Mouse (Mus musculus) CD4-positive helper T cell, adult 2 months (primary cell): Measurements from ENCODE around the gene Daxx.
A peak's percentile ranks its signal among the peaks of the same experiment; 100 is the strongest.
"Not testable (repeated sequence)": the region's sequence is repeated elsewhere in the genome, so short reads cannot be mapped to it uniquely, and the experiment has no call there.

ENCODE experiments used
- DNase-seq: peaks from one replicate; pipeline ENCODE4 v3.0.0-alpha.2; 2012; ENCODE audit warnings: low read depth, missing footprints, low spot score

The Daxx gene

GRCm38 (mm10) chr17:33902491-33902890 lies 6.7 kb upstream of the Daxx start:
- DNase-seq, result peak; percentile 64

GRCm38 (mm10) chr17:33903911-33904651 lies 5.1 kb upstream of the Daxx start:
- DNase-seq, result not testable (repeated sequence)

GRCm38 (mm10) chr17:33904835-33905234 lies 4.4 kb upstream of the Daxx start, which contains the start of gene Platr17:
TSS of gene Platr17 (plus strand) at chr17:33905135.
- DNase-seq, result not testable (repeated sequence)

DNA sequence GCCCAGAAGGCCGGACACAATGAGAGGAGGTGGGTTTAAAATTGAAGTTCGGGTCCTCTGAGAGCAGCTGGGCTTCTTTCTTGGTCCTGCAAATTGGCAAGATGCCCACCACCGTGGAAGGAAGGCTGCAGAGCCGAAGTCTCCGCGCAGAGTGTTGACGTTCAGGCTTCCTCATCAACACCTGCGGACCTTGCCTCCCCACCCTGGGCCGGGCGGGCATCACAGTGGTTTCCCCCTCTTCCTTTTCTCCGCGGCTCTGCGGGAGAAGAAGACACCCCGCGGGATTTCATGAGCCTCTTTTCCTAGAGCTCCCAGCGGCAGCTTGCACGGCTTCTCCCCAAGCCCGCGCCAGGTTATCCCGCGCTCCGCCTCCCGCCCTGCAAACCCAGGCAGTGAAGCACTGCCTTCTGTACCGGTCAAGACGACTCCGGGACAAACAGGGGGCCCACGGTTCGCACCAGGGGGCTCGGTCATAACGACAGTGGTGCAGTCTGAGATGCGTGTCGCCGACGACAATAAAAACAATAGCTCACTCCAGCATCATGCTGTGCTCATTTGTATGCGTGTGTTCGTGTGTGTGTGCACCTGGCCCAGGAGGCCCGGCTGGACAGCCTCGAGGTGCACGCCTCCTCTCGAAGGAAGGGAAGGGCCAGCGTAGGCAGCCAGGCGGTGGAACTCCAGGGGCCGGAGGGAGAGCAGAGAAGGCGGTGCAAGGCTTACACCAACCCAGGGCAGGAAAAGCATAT lies 710 bp upstream of the Daxx start:
- DNase-seq, result no peak

DNA sequence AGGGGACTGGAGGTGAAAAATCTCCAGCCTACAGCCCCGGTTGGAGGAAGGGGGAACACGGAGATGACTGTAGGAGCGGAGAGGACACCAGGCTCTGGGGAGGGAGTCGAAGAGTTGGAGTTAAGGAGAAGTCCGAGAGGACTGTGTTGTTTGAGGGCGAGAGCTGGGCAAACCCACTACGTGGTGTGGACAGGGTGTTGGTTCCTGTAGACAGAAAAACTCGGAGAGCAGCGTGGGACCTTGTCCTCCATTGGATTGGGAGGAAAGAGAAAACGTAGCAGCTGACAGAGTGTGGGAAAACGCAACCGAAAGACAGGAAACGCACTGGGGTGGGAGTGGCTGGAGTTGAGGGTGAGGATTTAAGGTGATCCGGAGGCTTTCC lies 646 bp downstream of the Daxx start:
- peak; percentile 80 for DNase-seq

- peak; percentile 79 for DNase-seq
Observed at GRCm38 (mm10) chr17:33910346-33911051, 1.3 kb downstream of the Daxx start.

- DNase-seq, result no peak
Observed at GRCm38 (mm10) chr17:33911052-33911812, 2.0 kb downstream of the Daxx start.

DNA sequence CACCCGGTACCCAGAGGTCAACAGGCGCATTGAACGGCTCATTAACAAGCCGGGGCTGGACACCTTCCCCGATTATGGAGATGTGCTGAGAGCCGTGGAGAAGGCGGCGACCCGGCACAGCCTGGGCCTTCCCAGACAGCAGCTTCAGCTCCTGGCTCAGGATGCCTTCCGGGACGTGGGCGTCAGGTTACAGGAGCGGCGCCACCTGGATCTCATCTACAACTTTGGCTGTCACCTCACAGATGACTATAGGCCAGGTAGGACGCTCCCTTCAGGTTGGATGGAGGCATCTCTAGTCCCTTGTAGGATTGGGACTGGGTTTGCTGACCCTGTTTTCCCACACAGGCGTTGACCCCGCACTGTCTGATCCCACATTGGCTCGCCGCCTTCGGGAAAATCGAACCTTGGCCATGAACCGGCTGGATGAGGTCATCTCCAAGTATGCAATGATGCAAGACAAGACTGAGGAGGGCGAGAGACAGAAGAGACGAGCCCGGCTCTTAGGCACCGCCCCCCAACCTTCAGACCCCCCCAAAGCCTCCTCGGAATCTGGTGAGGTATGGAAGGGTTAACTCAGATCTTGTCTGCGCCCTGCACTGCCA lies 2.7 kb downstream of the Daxx start:
- DNase-seq, result no peak

DNA sequence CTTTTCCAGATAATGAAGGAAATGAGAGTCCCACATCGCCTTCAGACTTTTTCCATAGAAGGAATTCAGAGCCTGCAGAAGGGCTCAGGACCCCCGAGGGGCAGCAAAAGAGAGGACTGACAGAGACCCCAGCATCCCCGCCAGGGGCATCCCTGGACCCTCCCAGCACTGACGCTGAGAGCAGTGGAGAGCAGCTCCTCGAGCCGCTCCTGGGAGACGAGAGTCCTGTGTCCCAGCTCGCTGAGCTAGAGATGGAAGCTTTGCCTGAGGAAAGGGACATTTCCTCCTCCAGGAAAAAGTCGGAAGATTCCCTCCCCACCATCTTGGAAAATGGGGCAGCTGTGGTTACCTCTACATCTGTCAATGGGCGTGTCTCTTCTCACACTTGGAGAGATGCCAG lies 4.0 kb downstream of the Daxx start:
- DNase-seq, result no peak

- no peak for DNase-seq
Observed at GRCm38 (mm10) chr17:33913905-33914304, 4.7 kb downstream of the Daxx start.

DNA sequence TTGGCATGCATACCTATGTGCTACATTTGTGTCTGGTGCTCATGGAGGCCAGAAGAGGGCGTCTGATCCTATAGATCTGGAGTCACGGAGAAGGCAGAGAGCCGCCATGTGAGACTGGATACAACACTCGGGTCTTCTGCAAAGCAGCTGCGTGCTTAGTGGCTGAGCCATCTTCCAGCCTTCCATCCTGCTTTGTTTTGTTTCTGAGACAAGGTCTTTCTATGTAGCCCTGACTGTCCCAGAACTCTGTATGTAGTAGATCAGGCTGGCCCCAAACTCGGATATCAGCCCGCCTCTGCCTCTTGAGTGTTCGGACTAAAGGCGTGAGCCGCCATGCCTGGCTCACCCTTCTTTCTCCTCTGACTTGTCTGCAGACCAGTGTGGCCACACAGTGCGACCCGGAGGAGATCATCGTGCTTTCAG lies 5.8 kb downstream of the Daxx start:
- DNase-seq, result peak; percentile 45

GRCm38 (mm10) chr17:33915671-33916250 lies 6.5 kb downstream of the Daxx start, which contains the start of the genes Tapbp and Zbtb22:
TSS of gene Tapbp (plus strand) at chr17:33915899.
TSS of gene Zbtb22 (plus strand) at chr17:33915904.
- peak; percentile 97 for DNase-seq

GRCm38 (mm10) chr17:33916294-33916693 lies 7.1 kb downstream of the Daxx start:
- no peak for DNase-seq

GRCm38 (mm10) chr17:33916847-33917655 lies 7.8 kb downstream of the Daxx start:
- no peak for DNase-seq

DNA sequence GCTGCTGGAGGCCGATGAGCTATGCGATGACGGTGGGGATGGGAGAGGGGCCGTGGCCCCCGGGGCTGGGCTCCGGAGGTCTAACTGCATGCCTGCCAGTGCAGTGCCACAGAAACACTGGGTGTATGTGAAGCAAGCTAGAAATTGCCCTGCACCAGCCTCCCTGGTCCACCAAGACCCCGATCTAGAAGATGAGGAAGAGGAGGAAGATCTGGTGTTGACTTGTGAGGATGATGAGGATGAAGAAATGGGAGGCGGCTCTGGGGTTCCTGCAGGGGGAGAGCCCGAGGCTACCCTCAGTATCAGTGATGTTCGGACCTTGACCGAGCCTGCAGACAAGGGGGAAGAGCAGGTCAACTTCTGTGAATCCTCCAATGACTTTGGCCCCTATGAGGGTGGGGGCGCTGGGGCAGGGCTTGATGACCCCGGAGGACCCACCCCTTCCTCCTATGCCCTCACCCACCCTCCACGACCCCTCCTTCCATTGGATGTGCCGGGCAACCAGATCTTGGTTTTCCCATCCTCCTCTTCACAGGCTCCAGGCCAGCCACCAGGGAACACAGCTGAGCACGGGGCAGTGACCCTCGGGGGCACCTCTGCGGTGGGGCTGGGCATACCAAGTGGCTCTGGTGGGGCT lies 8.6 kb downstream of the Daxx start:
- no peak for DNase-seq

DNA sequence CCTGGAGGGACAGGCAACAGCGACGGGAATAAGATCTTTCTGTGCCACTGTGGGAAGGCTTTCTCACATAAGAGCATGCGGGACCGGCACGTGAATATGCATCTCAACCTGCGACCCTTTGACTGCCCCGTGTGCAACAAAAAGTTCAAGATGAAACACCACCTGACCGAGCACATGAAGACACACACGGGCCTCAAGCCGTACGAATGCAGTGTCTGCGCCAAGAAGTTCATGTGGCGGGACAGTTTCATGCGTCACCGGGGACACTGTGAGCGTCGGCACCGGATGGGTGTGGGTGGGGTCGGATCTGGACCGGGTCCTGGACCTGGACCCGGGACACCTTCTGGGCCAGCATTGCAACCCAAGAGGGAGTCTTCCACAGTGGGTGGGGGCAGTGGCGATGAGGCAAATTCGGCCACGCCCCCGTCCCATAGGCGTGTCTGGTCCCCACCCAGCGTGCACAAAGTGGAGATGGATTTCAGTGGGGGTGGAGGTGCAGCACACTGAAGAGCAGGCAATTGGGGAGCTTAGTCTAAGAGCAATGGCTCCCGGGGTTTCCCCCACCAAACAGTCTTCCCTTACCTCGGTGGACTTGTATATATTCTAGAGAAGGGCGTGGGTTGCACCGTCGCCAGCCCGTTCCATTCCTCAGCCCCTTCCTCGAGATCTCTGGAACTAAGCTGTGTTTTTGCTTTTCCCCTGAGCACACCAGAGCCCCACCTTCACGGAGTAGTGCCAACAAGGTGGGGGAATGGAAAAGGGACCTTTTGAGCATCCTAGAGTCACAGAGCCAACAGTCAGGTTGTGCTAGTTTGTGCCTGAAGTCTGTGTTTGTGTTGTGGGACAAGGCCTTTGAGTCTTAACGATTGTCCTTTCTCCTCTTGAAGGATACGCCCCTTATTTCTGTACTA lies 9.3 kb downstream of the Daxx start:
- peak; percentile 74 for DNase-seq

DNA sequence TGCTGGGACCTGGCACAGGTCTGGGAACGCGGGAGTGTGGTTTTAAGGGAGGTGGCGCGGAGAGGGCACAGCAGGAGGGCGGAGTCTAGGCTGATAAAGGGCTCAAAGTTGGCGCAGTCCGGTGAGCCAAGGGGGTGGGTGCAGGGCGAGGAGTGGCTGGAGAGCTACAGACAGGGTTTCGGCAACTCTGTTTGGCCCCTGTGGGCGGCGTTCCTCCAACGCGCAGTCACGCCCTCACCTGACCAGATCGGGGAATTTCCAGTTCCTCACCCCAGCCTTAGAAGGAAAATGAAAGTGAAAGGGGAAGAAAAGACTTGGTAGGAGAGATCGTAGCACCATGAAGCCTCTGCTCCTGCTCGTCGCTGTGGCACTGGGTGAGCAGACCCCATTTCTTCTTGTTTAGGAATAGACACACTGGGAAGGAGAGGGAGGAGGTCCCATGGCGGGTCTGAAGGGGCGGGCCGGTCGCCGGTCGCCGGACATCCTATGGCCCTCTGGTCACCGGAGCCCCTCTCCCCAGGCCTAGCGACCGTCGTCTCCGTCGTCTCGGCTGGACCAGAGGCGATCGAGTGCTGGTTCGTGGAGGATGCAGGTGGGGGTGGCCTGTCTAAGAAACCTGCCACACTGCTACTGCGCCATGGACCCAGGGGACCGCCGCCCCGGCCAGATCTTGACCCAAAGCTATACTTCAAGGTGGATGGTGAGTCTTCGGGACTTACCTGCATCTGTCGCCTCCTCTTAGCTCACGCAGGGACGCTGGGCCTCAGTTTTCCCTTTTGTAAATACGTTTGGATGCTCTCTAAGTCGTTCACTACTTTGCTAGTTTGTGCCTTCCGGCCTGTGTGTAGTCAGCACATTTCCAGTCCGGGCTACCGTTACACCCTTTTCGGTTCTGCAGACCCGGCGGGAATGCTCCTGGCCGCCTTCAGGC lies 10.4 kb downstream of the Daxx start:
- peak; percentile 92 for DNase-seq
